Mouse (Mus musculus) heart, adult 2 months (tissue): Measurements from ENCODE around the gene Adi1. TPM values are rescaled to one million over a fixed set of nuclear protein-coding genes. Genes with fewer than 3 reads are reported as not detected.

ENCODE experiments used
- DNase-seq, 2 experiments: peaks; one replicate each; pipeline ENCODE4 v3.0.0; 2021
- H3K27ac ChIP-seq: fragments of 200-600 bp; 2 replicates; pipeline ENCODE4 v1.8.1; 2022
- H3K27me3 ChIP-seq: fragments of 200-500 bp; 2 replicates; pipeline ENCODE4 v1.6.1; 2012; ENCODE audit warnings: mild to moderate bottlenecking, low read length, inconsistent platforms, mixed read lengths; ENCODE audit not compliant: control insufficient read depth, insufficient read depth
- H3K36me3 ChIP-seq: fragments of 200-500 bp; 2 replicates; pipeline ENCODE4 v1.6.1; 2012; ENCODE audit warnings: low read length, inconsistent platforms; ENCODE audit not compliant: control insufficient read depth, insufficient read depth
- H3K4me1 ChIP-seq: fragments of 200-500 bp; 2 replicates; pipeline ENCODE4 v1.6.1; 2011; ENCODE audit warnings: low read length; ENCODE audit not compliant: control insufficient read depth, insufficient read depth
- H3K4me3 ChIP-seq: fragments of 200-600 bp; 2 replicates; pipeline ENCODE4 v1.8.1; 2022
- H3K79me2 ChIP-seq: fragments of 200-500 bp; replicated peaks from 2 replicates; pipeline ENCODE4 v1.6.1; 2012; ENCODE audit warnings: mild to moderate bottlenecking, inconsistent platforms, low read length, moderate library complexity, mixed read lengths; ENCODE audit not compliant: control insufficient read depth, insufficient read depth
- H3K9ac ChIP-seq: fragments of 200-500 bp; 2 replicates; pipeline ENCODE4 v1.6.1; 2012; ENCODE audit warnings: low read depth, mild to moderate bottlenecking, control low read depth, inconsistent platforms, low read length, mixed read lengths
- CTCF ChIP-seq: fragments of 200-600 bp; IDR thresholded peaks from 2 replicates; pipeline ENCODE4 v1.8.1; 2022; ENCODE audit warnings: antibody characterized with exemption, mild to moderate bottlenecking, moderate library complexity
- EP300 ChIP-seq: fragments of 200-500 bp; IDR thresholded peaks from 2 replicates; pipeline ENCODE4 v1.6.1; 2011; ENCODE audit warnings: low read depth, low read length, control low read depth; ENCODE audit not compliant: insufficient read depth
- POLR2A ChIP-seq: fragments of 200-500 bp; IDR thresholded peaks from 2 replicates; pipeline ENCODE4 v1.6.1; 2011; ENCODE audit warnings: mild to moderate bottlenecking, low read depth, low read length, control low read depth; ENCODE audit not compliant: insufficient read depth
- WGBS: fragments of 180-500 bp; shearing (Covaris S2); methylation state at CpG from one replicate; pipeline ENCODE4 v1.1.7; 2018; 5-methylcytosine and 5-hydroxymethylcytosine counted together
- intact Hi-C: fragments of 180-260 bp; cut with DNase I; formaldehyde crosslinking; loops from one replicate; pipeline ENCODE4 v1.15.1; 2025
- polyA plus RNA-seq: library from polyadenylated mRNA; depleted of rRNA; stranded (reverse); fragments of >200 nt; gene quantifications from 2 replicates; pipeline ENCODE4 v1.2.3, GENCODE M21; 2012
- total RNA-seq, 2 experiments: library from RNA; stranded (reverse); gene quantifications; 2 replicates each; pipeline ENCODE4 v1.2.3; 2021

The Adi1 gene
- total and polyA plus RNA-seq, 3 experiments: 27.8 to 52.0 (median 51.5) TPM

DNA sequence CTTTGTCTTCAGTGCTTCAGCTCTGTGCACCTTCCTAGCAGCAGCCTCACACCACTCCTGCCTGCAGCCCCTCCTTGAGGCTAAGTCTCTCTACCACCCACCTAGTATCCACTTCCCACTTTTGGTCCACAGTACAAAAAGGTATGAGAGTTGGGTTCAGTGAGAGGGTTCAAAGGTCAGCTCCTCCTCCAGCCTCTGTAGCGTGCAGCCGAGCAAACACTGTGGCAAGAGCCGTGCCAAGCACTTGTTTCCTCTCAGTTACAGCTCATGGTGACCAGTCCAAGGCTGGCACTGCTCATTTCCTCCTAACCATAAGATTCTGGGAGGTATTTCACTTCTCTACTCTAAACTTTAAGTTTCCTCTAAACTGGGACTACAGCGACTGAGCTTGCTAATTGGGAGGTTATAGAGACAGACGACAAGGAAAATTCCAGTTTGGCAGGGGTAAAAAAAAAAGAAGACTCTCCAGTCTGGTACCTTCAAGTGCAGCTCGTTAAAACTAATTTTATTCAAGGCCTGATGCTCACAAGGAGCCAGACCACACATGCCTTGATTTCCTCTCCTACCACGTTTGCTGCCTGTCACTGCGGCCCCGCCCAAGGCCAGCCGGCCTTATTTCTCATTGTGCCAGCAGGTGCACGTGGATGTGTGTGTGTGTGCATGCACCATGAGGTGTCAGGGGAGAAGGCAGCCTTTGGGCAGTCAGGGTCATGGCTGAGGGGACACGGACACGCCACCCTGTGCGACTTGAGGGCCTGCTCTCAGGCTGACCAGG is 23.0 kb downstream of the Adi1 start:
- Histone ChIP-seq H3K4me3 (no peak overlapping the region), H3K4me1 (no peaks in the 10 kb centered on the region; the same call in 1 of the 2 replicates), H3K36me3 (no peaks in the 10 kb centered on the region), H3K79me2 (no peaks in the 10 kb centered on the region), H3K27me3 (no peaks in the 10 kb centered on the region), H3K9ac (no peak overlapping the region), H3K27ac (no peak overlapping the region)
- intact Hi-C loops: loop anchor here (5.0 kb wide), 1 partner anchor 111 kb away; no protein-coding TSS in a partner anchor
- no peak for DNase-seq
- TF ChIP-seq EP300 (no peak), CTCF (no peak), POLR2A (no peak)
- 82% methylated on average over 14 of the region's 14 CpGs for WGBS

DNA sequence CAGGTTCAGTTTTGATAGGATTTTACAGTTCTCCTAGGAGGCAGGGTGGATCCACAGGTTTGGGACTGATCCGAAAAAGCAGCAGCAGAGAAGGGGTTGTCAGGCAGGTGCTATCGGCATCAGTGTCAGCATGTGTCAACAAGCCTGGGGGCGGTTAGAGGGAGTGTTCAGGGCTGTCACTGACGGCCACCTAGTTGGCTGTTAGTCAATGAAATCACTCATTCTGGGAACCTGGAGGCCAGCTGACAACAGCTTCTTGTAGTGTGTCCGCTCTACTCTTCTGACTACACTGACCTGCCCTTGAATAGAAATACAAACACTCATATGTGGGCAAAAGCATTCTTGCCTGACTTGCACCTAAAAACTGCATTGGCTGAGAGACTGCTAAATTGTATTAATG is 24.1 kb downstream of the Adi1 start:
- Histone ChIP-seq H3K27me3 (no peaks in the 10 kb centered on the region), H3K79me2 (no peaks in the 10 kb centered on the region), H3K36me3 (no peaks in the 10 kb centered on the region), H3K4me3 (no peak overlapping the region), H3K9ac (no peak overlapping the region), H3K4me1 (no peaks in the 10 kb centered on the region; the same call in 1 of the 2 replicates), H3K27ac (no peak overlapping the region)
- WGBS: 57% methylated on average over 5 of the region's 5 CpGs
- no peak for DNase-seq
- TF ChIP-seq EP300: no peak
- no peak for TF ChIP-seq POLR2A
- TF ChIP-seq CTCF: no peak
- intact Hi-C loops: loop anchor here (5.0 kb wide), 1 partner anchor 112 kb away; no protein-coding TSS in a partner anchor

GRCm38 (mm10) chr12:28699656-28700055 is 24.6 kb downstream of the Adi1 start:
- Histone ChIP-seq H3K4me3 (no peak overlapping the region), H3K27ac (peak overlapping the region; percentile 59), H3K27me3 (no peaks in the 10 kb centered on the region), H3K79me2 (no peaks in the 10 kb centered on the region), H3K36me3 (no peaks in the 10 kb centered on the region), H3K4me1 (no peaks in the 10 kb centered on the region; the same call in 1 of the 2 replicates), H3K9ac (no peak overlapping the region)
- TF ChIP-seq POLR2A (no peak), EP300 (0 out of 2 replicates have a peak, but pooled peaks have one; percentile 24)
- DNase-seq: peak; percentile 59 to 65
- intact Hi-C loops: loop anchor here (5.0 to 10.0 kb wide), 3 partner anchors 112 to 435 kb away; no protein-coding TSS in a partner anchor
- 9% methylated on average over 6 of the region's 6 CpGs for whole genome bisulfite sequencing

- H3K36me3 ChIP-seq: no peaks in the 10 kb centered on the region
- no peaks in the 10 kb centered on the region for H3K27me3 ChIP-seq
- 32% methylated on average over 3 of the region's 3 CpGs for WGBS
- no peak overlapping the region for H3K9ac ChIP-seq
- no peaks in the 10 kb centered on the region for H3K79me2 ChIP-seq
- peak overlapping the region; percentile 59 for H3K27ac ChIP-seq
- intact Hi-C loops: loop anchor here (5.0 to 10.0 kb wide), 2 partner anchors 132 to 435 kb away; no protein-coding TSS in a partner anchor
- peak in 1 of 2 experiments; percentile 34 for DNase-seq
- H3K4me1 ChIP-seq: no peaks in the 10 kb centered on the region; the same call in 1 of the 2 replicates
- H3K4me3 ChIP-seq: no peak overlapping the region
- no peak for TF ChIP-seq POLR2A
- TF ChIP-seq CTCF: no peak
- TF ChIP-seq EP300: no peak
Observed at GRCm38 (mm10) chr12:28700101-28700511, 25.1 kb downstream of the Adi1 start.

GRCm38 (mm10) chr12:28700561-28701025 is 25.6 kb downstream of the Adi1 start:
- Histone ChIP-seq H3K9ac (no peak overlapping the region), H3K27me3 (no peaks in the 10 kb centered on the region), H3K4me3 (no peak overlapping the region), H3K4me1 (no peaks in the 10 kb centered on the region; the same call in 1 of the 2 replicates), H3K36me3 (no peaks in the 10 kb centered on the region), H3K79me2 (no peaks in the 10 kb centered on the region), H3K27ac (peak overlapping the region; percentile 59; the same call in 1 of the 2 replicates)
- WGBS: 50% methylated on average over 19 of the region's 19 CpGs
- intact Hi-C loops: loop anchor here (5.0 to 10.0 kb wide), 2 partner anchors 132 to 434 kb away; no protein-coding TSS in a partner anchor
- TF ChIP-seq CTCF (no peak), EP300 (peak; percentile 87), POLR2A (no peak)
- peak; percentile 78 to 89 for DNase-seq
